Mouse (Mus musculus): ENCODE results near the gene Enthd1.

Enthd1 gene

GRCm38 (mm10) chr15:80413988-80414721 lies 150.8 kb downstream of the Enthd1 start:
- no peak for DNase-seq (ENCODE audit: extremely low spot score, low read depth, low spot score)

GRCm38 (mm10) chr15:80413070-80413469 lies 151.9 kb downstream of the Enthd1 start:
- DNase-seq (ENCODE audit: extremely low spot score, low read depth, low spot score), result no peak

DNA sequence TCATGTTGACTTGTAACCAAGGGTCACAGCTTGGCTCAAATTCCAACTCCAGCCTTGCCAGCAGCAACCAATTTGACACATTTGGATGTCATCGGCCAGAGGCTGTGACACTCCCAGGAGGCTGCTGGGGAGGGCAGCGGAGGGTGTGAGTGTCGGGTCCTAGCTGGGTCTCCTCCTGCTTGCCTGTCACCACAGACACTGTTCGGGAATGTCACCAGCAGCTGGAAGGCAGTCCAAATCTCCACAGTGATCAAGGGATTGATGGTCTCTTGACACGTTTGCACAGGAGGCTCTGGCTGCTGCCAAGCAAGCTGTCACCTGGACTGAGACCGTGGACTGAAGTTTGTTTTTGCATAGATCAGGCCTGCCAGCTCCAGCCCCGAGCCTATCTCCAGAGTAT lies 154.3 kb downstream of the Enthd1 start:
- DNase-seq (ENCODE audit: extremely low spot score, low read depth, low spot score), result no peak

DNA sequence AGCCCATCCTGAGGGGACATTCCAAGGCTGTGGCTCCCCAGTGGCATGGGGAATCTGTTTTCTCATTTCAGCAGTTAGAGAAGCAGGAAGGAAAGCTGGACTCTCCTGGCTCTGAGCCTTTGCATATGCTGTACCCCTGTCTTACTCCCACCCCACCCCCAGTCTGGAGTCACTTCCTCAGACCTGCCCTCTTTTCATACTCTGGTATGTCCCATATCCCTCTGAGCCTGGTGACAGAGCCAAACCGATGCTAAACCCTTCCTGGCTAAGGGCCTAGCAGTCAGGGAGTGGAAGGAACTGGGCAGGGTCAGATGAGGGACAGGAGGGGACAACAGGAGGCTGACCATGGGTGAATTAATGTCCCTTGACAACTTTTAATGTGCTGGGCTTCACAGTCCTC lies 157.1 kb downstream of the Enthd1 start:
- no peak for DNase-seq (ENCODE audit: extremely low spot score, low read depth, low spot score)

Measured in hindlimb bud, embryonic 11.5 days (tissue).